Mouse (Mus musculus) megakaryocyte, embryonic 14.5 days (primary cell): ENCODE data around the gene Epb41l3.

Experiments
- FLI1 ChIP-seq: IDR thresholded peaks from 2 replicates; pipeline ENCODE4 v1.6.1; 2012; ENCODE audit warnings: low read length, inconsistent platforms, mixed read lengths
- GATA1 ChIP-seq: IDR thresholded peaks from 3 replicates; pipeline ENCODE4 v1.6.1; 2012; ENCODE audit warnings: mixed read lengths, low read length, inconsistent platforms, borderline replicate concordance

DNA sequence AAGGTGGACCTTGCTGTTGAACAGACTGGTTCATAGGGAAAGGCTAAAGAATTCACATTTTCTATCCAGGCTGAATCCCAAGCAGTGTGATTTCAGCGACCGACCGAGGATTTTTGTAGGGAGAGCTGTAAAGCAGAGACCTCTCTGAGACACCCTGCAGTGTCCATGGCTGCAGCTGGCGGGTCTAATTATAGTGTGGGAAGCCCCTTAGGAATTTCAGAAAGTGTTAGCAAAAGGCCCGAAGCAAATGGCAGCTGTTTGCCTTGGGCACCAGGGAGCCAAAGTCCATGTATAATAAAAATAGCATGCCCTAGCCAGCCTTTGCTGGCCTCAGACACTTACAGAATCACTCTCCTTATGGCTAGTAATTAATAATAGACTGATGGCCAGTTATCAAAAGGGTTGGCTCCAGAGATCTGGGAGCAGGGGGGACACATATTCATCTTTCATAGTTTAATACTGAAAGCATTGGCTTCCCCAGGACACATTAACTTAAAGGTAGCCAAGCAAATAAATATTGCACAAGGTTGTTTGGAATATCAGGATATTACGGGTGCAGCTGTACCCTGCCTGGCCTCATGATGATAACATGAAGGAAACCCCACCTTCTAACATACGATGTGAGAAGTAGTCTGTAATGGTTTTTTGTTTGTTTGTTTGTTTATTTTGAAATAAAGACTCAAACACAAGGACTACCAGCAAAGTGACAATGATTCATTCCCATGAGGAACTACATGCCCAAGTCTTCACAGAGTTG is 106.3 kb downstream of the Epb41l3 start:
- no peak for TF ChIP-seq GATA1
- no peak for TF ChIP-seq FLI1
